Mouse (Mus musculus) c-Kit-negative CD71-positive TER-119-positive erythroid progenitor cells, embryonic 14.5 days (primary cell): Measurements from ENCODE around the gene Rasl10a.
"Not testable (repeated sequence)": the region's sequence is repeated elsewhere in the genome, so short reads cannot be mapped to it uniquely, and the experiment has no call there.

ENCODE experiments used
- DNase-seq: peaks from one replicate; pipeline ENCODE4 v3.0.0-alpha.2; 2013; ENCODE audit warnings: low read depth, low spot score

The Rasl10a gene

DNA sequence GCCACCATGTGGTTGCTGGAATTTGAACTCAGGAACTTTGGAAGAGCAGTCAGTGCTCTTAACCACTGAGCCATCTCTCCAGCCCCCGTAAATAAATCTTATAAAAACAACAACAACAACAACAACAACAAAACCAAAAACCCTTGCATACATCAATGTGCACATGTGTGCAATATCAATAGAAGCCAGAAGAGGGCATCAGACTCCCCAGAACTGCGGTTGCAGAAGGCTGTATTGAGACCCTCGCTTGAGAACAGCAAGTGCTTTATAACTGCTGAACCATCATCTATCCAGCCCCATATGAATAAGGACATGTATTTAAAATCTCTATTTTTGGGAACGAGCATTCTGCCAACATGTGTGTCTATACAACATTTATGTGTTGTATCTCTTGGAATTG lies 17.0 kb downstream of the Rasl10a start:
- DNase-seq = no peak

DNA sequence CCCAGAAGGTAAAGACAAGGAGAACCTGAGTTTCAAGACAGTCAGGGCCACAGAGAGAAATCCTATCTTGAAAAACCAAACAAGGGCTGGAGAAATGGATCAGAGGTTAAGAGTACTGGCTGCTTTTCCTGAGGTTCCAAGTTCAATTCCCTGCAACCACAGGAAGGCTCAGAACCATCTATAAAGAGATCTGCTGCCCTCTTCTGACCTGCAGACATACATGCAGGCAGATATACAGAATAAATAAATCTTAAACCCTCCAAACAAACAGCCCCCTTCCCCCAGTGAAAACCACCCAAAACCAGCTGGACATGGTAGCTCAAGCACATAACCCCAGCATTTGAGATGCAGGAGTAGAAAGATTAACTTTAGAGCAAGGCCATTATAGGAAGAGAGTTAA lies 17.8 kb downstream of the Rasl10a start:
- no peak for DNase-seq

DNA sequence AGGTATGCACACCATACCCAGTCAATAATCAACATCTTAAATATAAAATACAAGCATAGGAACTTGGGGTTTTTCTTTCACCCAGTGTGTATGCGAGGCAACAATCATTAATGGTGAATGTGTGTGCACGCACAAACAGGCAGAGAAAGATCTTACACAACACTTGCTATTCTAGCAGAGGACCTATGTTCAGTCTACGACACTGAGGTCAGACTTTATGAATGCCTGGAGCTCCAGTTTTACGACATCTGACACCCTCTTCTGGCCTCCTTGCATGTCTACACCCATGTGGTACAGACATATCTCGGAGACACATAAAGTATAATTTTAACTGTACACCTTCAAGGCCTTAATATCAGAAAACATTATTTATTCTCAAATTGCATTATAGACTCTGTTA lies 18.9 kb downstream of the Rasl10a start:
- DNase-seq = not testable (repeated sequence)

DNA sequence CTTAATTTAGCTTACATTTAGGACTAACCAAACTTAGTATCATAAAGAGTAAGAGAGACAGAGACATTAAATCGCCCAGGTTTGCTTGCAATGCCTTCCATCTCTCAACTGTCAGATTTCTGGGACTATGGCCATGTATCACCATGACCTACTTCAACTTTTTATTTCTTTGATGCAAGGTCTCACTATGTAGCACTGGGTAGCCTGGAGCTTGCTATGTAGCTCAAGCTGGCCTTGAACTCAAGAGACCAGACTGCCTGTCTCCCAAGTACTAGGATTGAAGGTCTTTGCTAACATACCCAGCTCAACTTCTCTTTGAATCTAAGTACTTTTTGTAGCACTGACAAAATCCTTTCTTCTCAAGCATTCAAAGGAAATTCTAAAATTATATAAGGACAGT lies 31.2 kb downstream of the Rasl10a start:
- no peak for DNase-seq

DNA sequence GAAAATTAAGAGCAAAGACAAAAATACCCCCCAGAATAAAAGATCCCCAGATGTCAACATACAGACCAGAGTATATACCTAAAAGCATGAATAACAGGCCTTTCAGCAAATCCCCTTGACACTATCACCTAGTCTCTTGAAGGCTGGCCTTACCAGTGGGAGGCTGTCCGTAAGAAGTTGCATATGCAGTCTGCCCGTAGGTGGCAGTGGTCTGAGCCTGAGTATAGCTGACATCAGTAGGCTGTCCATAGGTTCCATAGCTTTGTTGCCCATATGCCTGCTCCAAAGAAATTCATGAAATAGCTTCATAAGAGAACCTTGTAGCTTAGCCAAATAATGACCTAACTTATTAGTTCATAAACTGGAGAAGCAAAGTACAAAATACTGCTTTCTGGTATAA lies 33.8 kb downstream of the Rasl10a start:
- DNase-seq = no peak

DNA sequence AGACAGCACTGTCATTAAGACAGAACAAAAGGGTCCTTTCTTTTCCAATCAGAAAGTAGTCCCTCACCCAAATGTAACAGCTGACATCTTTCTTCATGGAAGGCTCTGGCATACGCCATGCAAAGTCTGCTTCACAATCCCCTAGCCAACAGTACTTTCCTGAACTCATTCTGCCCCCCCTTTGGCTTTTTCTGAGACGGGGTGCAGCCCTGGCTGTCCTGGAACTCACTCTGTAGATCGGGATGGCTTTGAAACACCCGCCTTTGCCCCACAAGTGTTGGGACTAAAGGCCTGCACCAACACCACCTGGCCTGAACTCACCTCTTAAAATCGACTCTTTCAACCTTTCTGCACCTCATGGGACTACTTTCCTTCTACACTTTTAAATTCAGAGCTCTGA lies 37.9 kb downstream of the Rasl10a start:
- DNase-seq = no peak

DNA sequence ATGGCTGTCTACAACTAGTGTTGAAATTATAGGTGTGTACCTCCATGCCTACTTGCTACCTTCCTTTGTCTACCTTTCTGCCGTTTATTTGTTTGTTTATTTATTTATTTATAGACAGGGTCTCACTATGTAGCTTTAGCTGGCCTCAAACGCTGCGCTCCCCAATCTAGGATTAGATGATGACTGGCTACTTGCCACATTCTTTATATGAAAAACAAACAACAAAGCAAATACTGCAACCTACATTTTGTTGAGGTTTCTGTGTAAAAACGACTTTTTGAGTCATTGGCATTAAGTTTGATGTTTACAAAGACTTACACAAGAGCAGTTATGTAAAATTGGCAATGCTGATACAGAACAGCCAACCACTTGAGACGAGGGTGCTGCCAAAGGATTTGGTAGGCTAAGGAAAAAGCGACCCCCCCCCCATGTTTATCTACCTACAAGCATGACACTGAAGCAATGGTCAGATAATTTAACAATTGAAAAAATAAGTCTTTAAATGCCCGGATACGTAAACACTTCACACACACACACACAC lies 38.6 kb downstream of the Rasl10a start:
- DNase-seq = no peak

DNA sequence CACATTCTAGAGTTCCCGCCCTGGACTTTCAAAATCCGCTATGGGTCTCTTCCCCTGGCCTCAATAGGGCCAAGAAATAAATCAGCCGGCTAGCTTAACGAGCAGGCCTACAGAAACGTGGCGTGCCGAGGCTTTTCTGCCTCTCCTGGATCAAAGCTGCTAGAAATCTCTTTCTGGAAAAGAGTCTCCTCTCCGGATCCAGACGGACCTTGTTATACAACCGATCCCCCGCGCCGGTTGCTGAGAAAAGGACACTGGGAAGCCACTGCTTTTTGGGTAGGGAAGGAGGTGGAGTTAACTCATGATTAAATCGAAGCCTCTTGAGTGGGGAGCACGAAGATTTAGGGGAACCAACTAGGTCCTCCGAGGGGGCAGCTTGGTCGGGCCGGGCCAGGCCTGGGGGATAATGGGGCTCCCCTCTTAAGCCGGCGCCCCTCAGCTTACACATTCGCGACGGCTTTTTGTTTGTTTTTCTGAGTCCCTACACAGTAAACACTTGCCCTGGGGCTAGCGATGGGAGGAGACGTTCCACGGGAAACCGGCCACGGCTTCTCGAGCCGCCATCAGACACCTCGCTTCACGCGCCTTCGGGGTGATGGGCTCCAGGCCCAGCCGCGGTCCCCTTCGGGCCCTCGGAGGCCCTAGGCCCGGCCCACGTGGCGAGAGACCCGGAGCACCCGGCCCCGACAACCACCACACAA lies 40.3 kb downstream of the Rasl10a start:
- peak; percentile 60 for DNase-seq

DNA sequence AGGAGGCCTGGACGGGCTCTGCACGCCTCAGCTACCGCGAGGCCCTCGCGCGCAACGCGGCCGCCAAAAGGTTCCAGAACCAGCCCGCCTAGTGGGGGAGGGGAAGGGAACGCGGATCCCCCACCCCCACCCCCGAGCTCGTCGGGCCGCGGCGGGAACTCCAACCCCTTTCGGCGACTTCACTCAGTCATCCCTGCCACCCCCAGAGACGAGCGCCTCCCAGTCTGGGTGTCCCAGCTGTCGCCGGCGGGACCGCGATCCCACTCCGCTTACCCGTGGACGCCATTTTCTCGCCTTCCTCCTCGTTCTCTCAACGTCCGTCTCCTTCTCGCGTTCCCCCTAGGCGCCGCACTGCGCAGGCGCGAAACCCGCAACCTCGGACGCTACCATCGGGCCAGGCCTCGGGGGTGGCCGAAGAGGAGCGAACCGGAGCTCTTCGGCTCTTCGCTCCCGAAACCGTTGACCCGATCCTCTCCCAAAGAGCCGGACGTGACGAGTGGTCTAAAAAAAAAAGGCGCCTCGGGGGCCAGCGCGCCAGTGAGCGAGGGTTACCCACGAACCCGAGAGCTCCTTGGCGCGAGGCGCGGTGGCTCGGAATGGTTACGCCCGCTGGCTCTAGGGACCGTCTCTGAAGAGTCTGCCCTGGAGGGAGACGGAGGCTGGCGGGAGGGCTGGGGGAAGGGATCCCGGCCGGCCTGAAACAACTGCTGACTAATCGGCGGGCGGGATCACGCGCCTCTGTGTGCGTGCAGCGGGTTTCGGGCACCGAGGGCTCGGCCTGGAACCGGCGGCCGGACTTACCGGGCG lies 41.0 kb downstream of the Rasl10a start, which contains the start of the genes Rhbdd3 and Ewsr1:
Gene Rhbdd3 (plus strand): TSS at position 191 of the 807 bp plus-strand sequence.
Gene Ewsr1 (minus strand): TSS at position 531 of the 807 bp plus-strand sequence.
- DNase-seq = peak; percentile 98

DNA sequence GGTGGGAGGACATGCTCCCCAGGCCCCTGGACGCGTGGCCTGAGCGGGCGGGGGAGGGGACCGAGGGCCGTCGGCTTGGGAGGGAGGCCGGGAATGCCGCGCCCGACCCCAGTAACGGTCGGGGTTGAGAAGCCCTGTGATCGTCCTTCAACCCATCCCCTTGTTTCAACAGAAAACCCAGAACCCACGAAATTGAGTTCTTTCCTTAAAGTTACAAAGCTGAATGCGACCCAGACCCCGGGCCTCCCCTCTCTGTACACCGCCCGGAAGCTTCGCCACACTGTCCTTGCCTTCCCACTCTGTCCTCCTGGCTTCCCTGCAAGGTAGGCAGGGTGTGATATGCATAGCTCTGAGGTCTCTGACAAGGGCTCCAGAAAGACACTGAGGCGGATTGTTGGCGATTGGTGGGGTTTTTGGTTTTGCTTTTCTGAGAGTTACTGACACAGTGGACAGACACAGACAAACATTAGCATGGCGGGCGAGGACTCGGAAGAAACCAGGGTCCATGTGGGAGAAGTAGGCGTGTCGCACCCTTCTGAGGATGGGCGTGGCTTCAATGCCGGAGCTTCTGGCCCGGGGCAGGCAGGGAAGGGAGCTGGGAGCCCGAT lies 41.8 kb downstream of the Rasl10a start:
- peak; percentile 72 for DNase-seq

DNA sequence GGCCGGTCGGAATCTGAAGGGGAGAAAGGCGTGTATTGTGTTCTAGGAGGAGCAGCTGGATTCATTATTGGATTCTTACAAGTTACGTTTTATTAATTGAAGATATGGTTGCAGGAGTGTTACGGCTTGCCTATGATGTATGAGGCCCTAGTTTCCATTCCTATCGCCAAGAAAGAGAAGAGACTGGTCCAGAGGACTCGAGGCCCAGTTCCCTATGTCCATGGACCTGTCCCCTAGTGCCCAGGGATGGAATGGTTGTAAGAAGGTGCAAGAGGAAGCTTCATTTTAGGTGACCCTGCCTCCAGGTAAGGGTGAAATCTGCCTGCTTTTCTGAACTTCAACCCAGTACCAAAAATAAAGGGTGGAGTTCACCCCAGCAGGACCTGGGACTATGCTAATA lies 42.4 kb downstream of the Rasl10a start:
- no peak for DNase-seq

DNA sequence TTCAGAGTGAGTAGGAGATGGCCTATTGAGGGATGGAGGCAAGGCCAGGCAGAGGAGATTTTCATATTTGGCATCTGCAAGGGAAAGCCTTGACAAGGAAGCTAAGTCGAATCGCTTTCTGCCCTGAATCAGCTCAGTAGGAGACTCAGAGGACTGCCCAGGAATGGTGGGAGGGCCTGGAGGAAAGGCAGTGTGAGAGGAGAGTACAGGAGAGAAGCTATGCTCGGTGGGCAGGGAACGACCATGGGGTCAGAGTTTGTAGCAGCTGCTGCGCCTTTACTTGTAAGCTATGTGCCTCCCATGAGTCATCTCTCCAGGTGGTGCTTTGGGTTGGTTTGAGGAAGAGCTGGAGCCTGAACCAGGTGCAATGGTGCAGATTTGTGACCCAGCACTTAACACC lies 42.9 kb downstream of the Rasl10a start:
- no peak for DNase-seq

DNA sequence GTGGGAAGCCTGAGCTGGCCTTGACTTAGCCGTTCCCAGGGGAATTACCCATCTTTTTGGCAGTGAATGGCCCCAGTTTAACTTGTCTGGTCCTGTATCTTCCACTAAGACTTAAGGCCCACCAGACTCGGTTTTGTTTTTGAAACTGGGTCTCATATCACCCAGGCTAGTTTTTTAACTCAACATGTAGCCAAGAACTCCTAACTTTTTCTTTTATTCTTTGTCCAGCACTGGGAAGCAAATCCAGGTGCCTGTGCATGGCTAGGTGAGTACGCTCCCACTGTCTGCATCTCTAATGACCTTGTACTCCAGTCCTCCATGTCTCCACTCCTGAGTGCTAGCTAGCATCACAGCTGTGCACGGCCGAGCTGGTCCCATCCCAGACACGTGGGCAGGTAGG lies 43.7 kb downstream of the Rasl10a start:
- DNase-seq = no peak

DNA sequence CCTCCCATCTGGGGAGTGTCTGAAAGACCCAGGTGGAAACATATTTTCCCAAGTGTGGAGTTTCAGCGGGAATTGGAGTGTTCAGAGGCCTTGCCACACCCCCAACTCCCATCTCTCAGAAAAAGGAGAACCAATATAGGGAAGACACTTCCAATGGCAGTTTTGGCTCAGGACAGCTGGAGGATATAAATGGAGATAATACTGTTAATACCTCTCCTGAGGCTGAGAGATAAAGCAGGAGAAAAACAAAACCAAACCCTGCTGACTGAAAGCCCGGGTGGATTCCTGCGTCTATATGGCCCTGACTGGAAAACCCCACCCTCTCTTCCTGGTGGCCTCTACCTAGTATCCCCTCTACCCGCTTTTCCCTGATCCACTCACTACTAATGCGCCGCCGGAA lies 44.5 kb downstream of the Rasl10a start:
- DNase-seq = no peak

DNA sequence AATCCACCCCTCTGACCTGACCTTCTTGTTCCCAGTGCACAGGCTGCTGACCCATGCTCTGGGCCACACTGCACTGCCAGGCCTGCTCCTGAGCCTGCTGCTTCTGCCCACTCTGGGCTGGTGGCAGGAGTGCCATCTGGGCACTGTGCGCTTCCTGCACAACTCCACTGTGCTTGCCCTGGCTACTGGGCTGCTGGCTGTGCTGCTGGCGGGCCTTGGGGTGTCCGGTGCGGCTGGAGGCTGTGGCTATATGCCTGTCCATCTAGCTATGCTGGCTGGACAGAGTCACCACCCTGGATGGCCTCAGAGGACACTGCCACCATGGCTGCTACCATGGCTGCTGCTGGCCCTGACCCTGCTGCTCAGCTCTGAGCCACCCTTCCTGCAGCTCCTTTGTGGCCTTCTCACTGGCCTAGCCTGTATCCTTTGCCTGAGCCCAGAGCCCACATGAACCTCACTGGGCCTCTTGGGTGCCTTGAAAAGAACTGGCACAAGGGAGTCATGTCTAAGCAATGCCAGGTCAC lies 46.1 kb downstream of the Rasl10a start:
- no peak for DNase-seq

DNA sequence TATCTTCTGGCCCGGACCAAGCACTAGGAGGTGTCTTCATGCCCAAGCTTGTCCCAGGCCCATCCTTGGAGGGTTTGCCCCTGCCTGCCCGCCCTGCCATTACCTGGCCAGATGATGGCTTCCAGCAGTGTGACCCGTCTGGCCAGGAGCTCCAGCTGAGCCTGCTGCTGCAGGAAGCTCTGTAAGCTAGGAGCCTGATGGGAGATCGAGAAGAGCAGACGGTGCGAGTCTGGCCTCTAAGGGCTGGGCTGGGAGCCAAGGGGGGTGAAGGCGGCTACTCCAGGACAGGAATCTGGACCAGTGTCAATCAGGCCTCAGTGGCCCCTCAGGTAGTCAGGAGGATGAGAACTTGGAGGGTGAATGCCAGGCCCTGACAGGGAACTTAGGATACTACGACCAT lies 51.5 kb downstream of the Rasl10a start:
- DNase-seq = no peak
